Mouse (Mus musculus) heart, adult 8-10 months (tissue): ENCODE results near the gene Kbtbd2. TPM values are rescaled to one million over a fixed set of nuclear protein-coding genes. Genes with fewer than 3 reads are reported as not detected.

Experiments
- DNase-seq: peaks from one replicate; pipeline ENCODE4 v3.0.0; 2022; ENCODE audit warnings: low spot score
- total RNA-seq, 4 experiments: library from RNA; stranded (reverse); gene quantifications; 2 replicates each; pipeline ENCODE4 v1.2.4; 2022

Kbtbd2 gene
- total RNA-seq, 4 experiments from 2014 or later: 23.4 to 36.2 (median 27.8) TPM

DNA sequence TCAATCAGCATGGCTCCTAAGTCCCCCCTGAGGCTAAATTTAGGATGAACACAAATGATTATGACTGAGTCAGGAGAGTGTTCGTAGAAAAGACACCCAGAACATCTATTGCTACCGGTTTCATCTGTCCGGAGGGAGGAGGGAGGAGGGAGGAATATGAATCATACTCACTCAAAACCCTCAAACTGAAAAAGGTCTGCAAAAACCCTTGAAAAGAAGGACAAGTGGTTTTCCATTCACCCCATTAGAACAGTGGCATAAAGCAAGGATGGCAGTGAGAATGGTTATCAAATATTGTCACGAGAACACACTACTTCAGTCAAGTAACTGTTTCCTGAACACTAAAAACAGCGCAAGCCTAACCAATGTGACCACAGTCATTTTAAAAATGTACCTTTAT is 12.5 kb downstream of the Kbtbd2 start:
- DNase-seq: no peak

GRCm38 (mm10) chr6:56783561-56784272 is 13.9 kb downstream of the Kbtbd2 start:
- no peak for DNase-seq

DNA sequence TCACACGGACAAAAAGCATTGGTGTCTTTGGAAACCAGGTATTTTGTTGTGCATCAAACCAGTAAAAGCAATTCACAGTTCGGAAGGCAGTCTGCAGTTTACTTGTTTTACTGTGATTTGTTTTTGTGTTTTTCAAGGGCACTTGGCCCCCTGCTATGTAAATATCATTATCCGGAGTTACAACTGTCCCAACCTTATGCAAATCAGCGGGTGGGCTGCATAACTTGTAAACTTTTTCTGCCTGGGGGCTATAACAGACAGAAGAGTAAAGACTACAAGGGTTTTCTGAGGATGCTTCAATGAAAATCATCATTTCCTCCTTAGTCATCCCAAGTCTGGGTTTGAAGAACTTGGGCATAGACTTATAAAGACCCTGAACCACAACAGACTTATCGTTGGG is 18.0 kb downstream of the Kbtbd2 start:
- DNase-seq: no peak

DNA sequence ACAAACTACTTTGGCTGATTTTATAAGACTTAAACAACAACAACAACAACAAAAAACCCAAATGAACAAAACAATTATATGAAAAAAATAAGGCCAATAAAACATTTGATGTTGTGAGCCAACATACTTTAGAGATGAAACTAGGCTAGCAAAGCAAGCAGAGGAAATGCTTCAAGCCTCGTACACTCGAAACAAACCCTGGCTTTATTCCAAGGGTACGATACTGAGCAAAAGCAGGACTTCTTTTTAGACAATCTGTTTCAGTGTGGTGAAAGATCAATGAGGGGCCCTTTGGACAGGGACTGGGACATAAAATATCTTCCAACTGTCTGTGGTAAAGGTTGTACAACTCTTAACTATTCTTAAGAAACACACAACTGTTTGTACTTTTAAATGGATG is 21.8 kb downstream of the Kbtbd2 start:
- DNase-seq: peak; percentile 20

GRCm38 (mm10) chr6:56765696-56766095 is 31.9 kb downstream of the Kbtbd2 start:
- no peak for DNase-seq

- no peak for DNase-seq
Observed at GRCm38 (mm10) chr6:56765265-56765664, 32.3 kb downstream of the Kbtbd2 start.

DNA sequence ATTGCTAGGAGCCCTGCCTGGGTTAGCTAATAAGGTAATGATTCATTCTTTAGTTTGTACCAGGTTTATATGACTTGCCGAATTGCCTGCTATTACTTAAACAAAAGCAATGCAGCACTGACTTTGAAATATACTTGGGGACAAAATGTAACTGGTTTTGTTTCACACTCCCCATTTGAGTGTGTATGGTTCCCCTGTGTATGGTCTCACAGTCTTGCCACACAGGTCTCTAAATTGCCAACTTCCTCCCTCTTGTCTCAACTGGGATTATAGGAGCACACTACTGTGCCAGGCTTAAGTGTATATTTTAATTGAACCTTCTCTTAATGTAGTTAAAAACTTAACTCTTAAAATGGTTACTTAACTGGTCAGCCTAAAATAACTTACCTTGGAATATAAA is 38.3 kb downstream of the Kbtbd2 start:
- no peak for DNase-seq

DNA sequence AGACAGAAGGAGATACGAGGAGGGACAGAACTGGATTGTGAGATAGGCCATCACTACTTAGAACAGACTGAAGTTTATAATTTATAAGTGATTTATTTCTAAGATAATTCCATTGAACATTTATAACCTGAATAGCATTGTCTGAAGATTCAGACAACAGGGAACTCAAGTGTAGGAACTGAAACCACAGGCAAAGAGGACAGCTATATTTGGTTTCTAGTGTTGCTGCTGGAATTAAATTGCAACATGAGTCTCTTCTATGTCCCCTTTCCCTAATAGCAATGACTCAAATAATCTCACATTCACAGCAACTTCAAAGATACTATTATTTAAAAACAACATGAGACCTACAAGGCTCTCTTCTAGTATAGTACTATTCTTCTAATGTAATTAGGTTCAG is 41.5 kb downstream of the Kbtbd2 start:
- no peak for DNase-seq

DNA sequence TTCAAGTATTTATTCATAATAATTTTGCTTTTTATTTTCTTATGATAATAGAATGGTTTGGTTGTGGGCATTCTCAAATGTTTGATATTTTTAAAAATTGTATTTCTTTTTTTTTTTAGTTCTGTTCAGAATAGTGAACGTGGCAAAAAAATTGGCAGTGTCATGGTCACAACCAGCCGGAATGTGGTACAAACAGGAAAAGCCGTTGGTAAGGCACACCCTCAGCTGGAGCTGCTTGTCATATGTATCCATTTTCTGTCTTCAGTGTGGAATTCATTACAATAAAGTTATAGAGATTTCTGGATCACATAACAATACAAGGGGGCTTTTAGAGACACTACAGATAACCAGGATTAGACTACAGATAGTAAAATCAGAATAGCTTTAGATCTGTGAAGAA is 43.9 kb downstream of the Kbtbd2 start:
- no peak for DNase-seq

DNA sequence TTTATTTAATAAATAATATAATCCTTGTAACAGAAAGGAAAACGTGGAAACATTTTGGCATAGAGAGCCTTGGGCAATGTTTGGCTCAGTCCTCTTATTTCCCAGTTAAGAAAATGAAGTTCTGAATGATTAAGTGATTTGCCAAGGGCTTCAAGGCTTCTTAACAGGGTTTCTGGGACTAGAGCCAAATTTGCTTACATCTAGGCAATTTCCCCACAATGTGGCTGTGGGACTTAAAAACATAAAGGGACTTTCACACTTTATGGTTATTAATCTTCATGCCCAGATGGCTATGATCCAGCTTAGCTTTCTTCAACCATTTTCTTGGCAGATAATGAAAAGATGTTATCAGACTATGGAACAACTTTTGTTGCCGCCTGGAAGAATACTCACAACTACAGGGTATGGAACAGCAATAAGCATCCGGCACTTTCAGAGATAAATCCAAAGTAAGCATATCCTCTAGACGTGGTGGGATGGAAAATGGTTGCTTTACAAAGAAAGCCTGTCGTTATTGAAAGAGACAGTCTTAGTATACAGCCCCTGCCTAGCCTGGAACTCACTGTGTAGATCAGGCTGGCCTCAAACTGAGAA is 51.6 kb downstream of the Kbtbd2 start:
- DNase-seq: no peak

- no peak for DNase-seq
Observed at GRCm38 (mm10) chr6:56732545-56732944, 65.1 kb downstream of the Kbtbd2 start.

Other genes with a start within 250 kb of the Kbtbd2 start
- gene Pde1c, start 228.7 kb downstream of the Kbtbd2 start, total RNA-seq: 10 to 100 TPM; 72.2 to 86.9 (median 78.7) TPM
- gene Lsm5, start 93.1 kb downstream of the Kbtbd2 start, total RNA-seq: 10 to 100 TPM in 2 of 4 experiments, 1 to 10 TPM in 2; 8.3 to 19.9 (median 12.9) TPM
- gene Avl9, start 82.9 kb downstream of the Kbtbd2 start, total RNA-seq: 1 to 10 TPM; 5.1 to 5.8 (median 5.4) TPM
- gene Fkbp9, start 34.2 kb upstream of the Kbtbd2 start, total RNA-seq: 10 to 100 TPM; 86.6 to 95.2 (median 88.9) TPM
- gene Nt5c3, start 126.1 kb upstream of the Kbtbd2 start, total RNA-seq: 10 to 100 TPM; 71.9 to 85.2 (median 79.4) TPM
- gene Vmn1r4, start 126.2 kb upstream of the Kbtbd2 start, total RNA-seq: under 1 TPM in 1 of 4 experiments, not detected in 3; 0.22 TPM
- gene Vmn1r5, start 172.5 kb upstream of the Kbtbd2 start, total RNA-seq: not detected
- gene Vmn1r6, start 199.4 kb upstream of the Kbtbd2 start, total RNA-seq: not detected
- not detected for gene Vmn1r7, start 227.5 kb upstream of the Kbtbd2 start, total RNA-seq
- gene Vmn1r8, start 234.5 kb upstream of the Kbtbd2 start, total RNA-seq: not detected